Comparison of ENCODE assay signal across 9 mouse cellular contexts in genomic region chr3:87114801-87115200, GRCm38 (mm10). TPM values are rescaled to one million over a fixed set of nuclear protein-coding genes. Genes with fewer than 3 reads are reported as not detected.
DNase-seq lines count a peak whose midpoint lies in the region; ATAC-seq and TF ChIP-seq lines count a peak whose summit lies in the region.
"Had no signal": no experiment of that assay in that cellular context is flagged by ENCODE, and none has a peak within 500 bp of the region (broad histone marks: within the 10 kb centered on the region; RNA-seq: fewer than 3 reads in every experiment).

No protein-coding gene starts in this region.

- H3K4me2 ChIP-seq in heart, embryonic 16.5 days (ENCODE audit: low read depth, low read length): peak overlapping the region; percentile 17; the same call in 1 of the 2 replicates
- no peak overlapping the region for H3K4me2 ChIP-seq in liver, postnatal 0 days (ENCODE audit: low read depth, low read length)

- no peaks in the 10 kb centered on the region for H3K4me1 ChIP-seq in spleen, adult 2 months (ENCODE audit: control insufficient read depth, insufficient read depth, insufficient read length)
- peaks cover 25% of the 10 kb centered on the region for H3K4me1 ChIP-seq in heart, embryonic 16.5 days (ENCODE audit: control insufficient read depth, insufficient read depth, low read length)
- H3K4me1 ChIP-seq in liver, postnatal 0 days (ENCODE audit: insufficient read depth): no peaks in the 10 kb centered on the region

- TF ChIP-seq CTCF in spleen, adult 2 months (IDR thresholded peaks at IDR 0.05; ENCODE audit: extremely low read depth, insufficient read depth, insufficient read length, insufficient replicate concordance): no peak
- no peak for TF ChIP-seq CTCF in liver, postnatal 0 days (IDR thresholded peaks at IDR 0.05; ENCODE audit: low read depth)

- H3K4me3 ChIP-seq in spleen, adult 2 months (ENCODE audit: extremely low read depth, insufficient read depth, insufficient read length): no peak overlapping the region
- no peak overlapping the region for H3K4me3 ChIP-seq in heart, embryonic 16.5 days (ENCODE audit: low read length)
- no peak overlapping the region for H3K4me3 ChIP-seq in liver, postnatal 0 days (ENCODE audit: low read depth, low read length)

- H3K27me3 ChIP-seq in spleen, adult 2 months (ENCODE audit: control insufficient read depth, insufficient read depth, low read length): no peaks in the 10 kb centered on the region
- no peaks in the 10 kb centered on the region for H3K27me3 ChIP-seq in heart, embryonic 16.5 days (ENCODE audit: control insufficient read depth, insufficient read depth, low read length)
- H3K27me3 ChIP-seq in liver, postnatal 0 days (ENCODE audit: insufficient read depth, low read length): no peaks in the 10 kb centered on the region

- TF ChIP-seq EP300 in liver, postnatal 0 days (IDR thresholded peaks at IDR 0.05; ENCODE audit: low read depth): no peak

- H3K36me3 ChIP-seq in spleen, adult 2 months (ENCODE audit: control insufficient read depth, insufficient read depth, low read length): no peaks in the 10 kb centered on the region
- no peaks in the 10 kb centered on the region for H3K36me3 ChIP-seq in heart, embryonic 16.5 days (ENCODE audit: control insufficient read depth, insufficient read depth)
- H3K36me3 ChIP-seq in liver, postnatal 0 days (replicated peaks; ENCODE audit: insufficient read depth, low read length): no peaks in the 10 kb centered on the region

- peak overlapping the region; percentile 51 for H3K27ac ChIP-seq in spleen, adult 2 months (ENCODE audit: insufficient read depth, low read length)
- peak overlapping the region; percentile 76 for H3K27ac ChIP-seq in heart, embryonic 16.5 days (ENCODE audit: low read length)
- H3K27ac ChIP-seq in liver, postnatal 0 days (ENCODE audit: low read depth): no peak overlapping the region

- TF ChIP-seq POLR2A in spleen, adult 2 months (IDR thresholded peaks at IDR 0.05; ENCODE audit: low read depth, low read length): no peak

- WGBS in spleen, adult 2 months: 90% methylated on average over 9 of the region's 9 CpGs
- WGBS in heart, embryonic 16.5 days: 25% methylated on average over 9 of the region's 9 CpGs
- WGBS in liver, postnatal 0 days (ENCODE audit: insufficient replicate concordance): 55% methylated on average over 9 of the region's 9 CpGs

- H3K9ac ChIP-seq in heart, embryonic 16.5 days (ENCODE audit: low read length): no peak overlapping the region
- no peak overlapping the region for H3K9ac ChIP-seq in liver, postnatal 0 days (replicated peaks)

- ATAC-seq in heart, embryonic 16.5 days (replicated peaks; ENCODE audit: extremely low read depth, insufficient read depth, low FRiP score): peak; percentile 80
- ATAC-seq in liver, postnatal 0 days: no peak

- DNase-seq in spleen, adult 2 months (ENCODE audit: low read depth in 1 of 2, low spot score in 2 of 2): no peak
- no peak for DNase-seq in spleen, postnatal 14 days (ENCODE audit: low spot score in 2 of 2)
- DNase-seq in kidney, postnatal 14 days: peak; percentile 74
- peak; percentile 33 to 55 for DNase-seq in urinary bladder, postnatal 36 days (ENCODE audit: low spot score in 2 of 2)
- DNase-seq in layer of hippocampus, adult 9-10 months (ENCODE audit: low spot score): no peak
- no peak for DNase-seq in liver, postnatal 0 days
- no peak for DNase-seq in layer of hippocampus, adult 11-12 months (ENCODE audit: low spot score)
- DNase-seq: left cerebral cortex, postnatal 4 days had no signal

- no peaks in the 10 kb centered on the region for H3K9me3 ChIP-seq in heart, embryonic 16.5 days (replicated peaks; ENCODE audit: control insufficient read depth, low read length)
- no peaks in the 10 kb centered on the region for H3K9me3 ChIP-seq in liver, postnatal 0 days (ENCODE audit: low read length)

RNA-seq across cellular contexts. Expression of gene Kirrel, which starts 59.7 kb away (rescaled TPM):
- polyA plus RNA-seq in spleen, adult 2 months (2012; rRNA removed): 6.0 and 6.5 TPM in 2 replicates
- 7.6 and 10.2 TPM in 2 replicates for polyA plus RNA-seq in heart, embryonic 16.5 days (2015; fragmentation: Nextera tagmentation; extraction: Ambion mirVana)
- polyA plus RNA-seq in liver, postnatal 0 days (2015; fragmentation: Nextera tagmentation; extraction: Ambion mirVana): 0.67 and 0.73 TPM in 2 replicates

Comparison
In these comparisons a context has a peak if more than half of its experiments do, and no peak if none do; other contexts are left out.
1. DNase-seq: peak in kidney, postnatal 14 days (single experiment) and urinary bladder, postnatal 36 days (2 of 2); none in spleen, adult 2 months (0 of 2), spleen, postnatal 14 days (0 of 2), layer of hippocampus, adult 9-10 months (single experiment), liver, postnatal 0 days (single experiment) and layer of hippocampus, adult 11-12 months (single experiment).